Mouse (Mus musculus) neural tube, embryonic 13.5 days (tissue): ENCODE data around the gene Slc7a1. TPM values are rescaled to one million over a fixed set of nuclear protein-coding genes. Genes with fewer than 3 reads are reported as not detected.
A peak's percentile ranks its signal among the peaks of the same experiment; 100 is the strongest.

Experiments
- ATAC-seq: fragments of 200-750 bp; cut with Nextera tagmentation; 2 replicates; pipeline ENCODE4 v1.8.0; 2017; ENCODE audit warnings: low read depth, mild to moderate bottlenecking, moderate TSS enrichment, moderate library complexity
- H3K27ac ChIP-seq: fragments of 300-500 bp; sonication (generic); replicated peaks from 2 replicates; pipeline ENCODE4 v1.5.1; 2015; ENCODE audit warnings: moderate library complexity, mild to moderate bottlenecking, inconsistent platforms
- H3K27me3 ChIP-seq: fragments of 300-500 bp; sonication (generic); 2 replicates; pipeline ENCODE4 v1.6.1; 2015; ENCODE audit warnings: mild to moderate bottlenecking, inconsistent platforms
- H3K36me3 ChIP-seq: fragments of 300-500 bp; sonication (generic); 2 replicates; pipeline ENCODE4 v1.6.1; 2015; ENCODE audit warnings: mild to moderate bottlenecking, inconsistent platforms
- H3K4me1 ChIP-seq: fragments of 300-500 bp; sonication (generic); replicated peaks from 2 replicates; pipeline ENCODE4 v1.6.1; 2015; ENCODE audit warnings: inconsistent platforms
- H3K4me2 ChIP-seq: fragments of 300-500 bp; sonication (generic); 2 replicates; pipeline ENCODE4 v1.6.1; 2015; ENCODE audit warnings: inconsistent platforms, mild to moderate bottlenecking, moderate library complexity
- H3K4me3 ChIP-seq: fragments of 300-500 bp; sonication (generic); 2 replicates; pipeline ENCODE4 v1.5.1; 2015; ENCODE audit warnings: mild to moderate bottlenecking, inconsistent platforms
- H3K9ac ChIP-seq: fragments of 300-500 bp; sonication (generic); 2 replicates; pipeline ENCODE4 v1.6.1; 2015; ENCODE audit warnings: moderate library complexity, mild to moderate bottlenecking, inconsistent platforms
- H3K9me3 ChIP-seq: fragments of 300-500 bp; sonication (generic); 2 replicates; pipeline ENCODE4 v1.6.1; 2016; ENCODE audit warnings: inconsistent platforms
- WGBS: fragments of 180-500 bp; shearing (Covaris S2); methylation state at CpG from one replicate; pipeline ENCODE4 v1.1.7; 2015; 5-methylcytosine and 5-hydroxymethylcytosine counted together
- polyA plus RNA-seq: library from polyadenylated mRNA; unstranded; fragments of >200 nt; fragmentation: Nextera tagmentation; extraction: Ambion mirVana; gene quantifications from 2 replicates; pipeline ENCODE4 v1.2.1, GENCODE M21; 2015

Gene Slc7a1
- polyA plus RNA-seq, 1 experiment from 2014 or later: 31.8 TPM

DNA sequence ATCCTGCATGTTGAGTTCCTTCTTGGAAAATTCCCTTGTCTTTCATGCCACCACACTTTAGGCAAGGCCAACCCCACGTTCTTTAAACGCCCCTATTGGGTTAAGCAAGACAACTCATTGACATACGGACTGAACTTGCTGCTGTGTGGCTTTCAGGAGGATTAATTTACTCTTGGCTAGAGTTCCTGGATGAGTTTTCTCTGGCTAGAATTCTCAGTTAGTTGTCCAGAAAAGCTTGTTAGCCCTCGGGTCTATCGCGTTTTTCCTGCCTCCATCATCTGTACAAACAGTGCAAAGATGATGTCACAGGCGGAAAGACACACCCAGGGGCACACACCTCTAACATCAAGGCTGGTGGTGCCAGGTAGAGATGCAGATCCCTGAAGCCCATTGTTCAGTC is 14.5 kb upstream of the Slc7a1 start:
- 69% methylated on average over 7 of the region's 7 CpGs for WGBS
- no peak overlapping the region for H3K4me3 ChIP-seq
- H3K27ac ChIP-seq: no peak overlapping the region
- no peak overlapping the region for H3K4me2 ChIP-seq
- no peaks in the 10 kb centered on the region for H3K36me3 ChIP-seq
- no peaks in the 10 kb centered on the region for H3K27me3 ChIP-seq
- no peak overlapping the region for H3K9ac ChIP-seq
- H3K4me1 ChIP-seq: no peaks in the 10 kb centered on the region
- 0 out of 2 replicates have a peak, but pooled peaks cover 4% of the 10 kb centered on the region for H3K9me3 ChIP-seq
- no peak for ATAC-seq

DNA sequence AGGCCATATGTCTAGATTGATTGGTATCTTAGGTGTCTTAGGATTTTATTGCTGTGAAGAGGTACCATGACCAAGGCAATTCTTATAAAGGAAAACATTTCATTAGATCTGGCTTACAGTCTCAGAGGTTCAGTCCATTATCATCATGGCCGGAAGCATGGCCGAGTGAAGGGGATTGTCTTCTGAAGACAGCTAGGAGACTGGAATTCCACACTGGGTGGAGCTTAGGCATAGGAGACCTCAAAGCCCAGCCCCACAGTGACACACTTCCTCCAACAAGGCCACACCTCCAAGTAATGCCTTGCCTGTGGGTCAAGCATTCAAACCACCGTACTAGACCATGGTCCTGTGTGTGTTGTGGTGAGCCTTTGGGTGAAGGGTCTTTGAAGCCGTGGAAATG is 12.8 kb upstream of the Slc7a1 start:
- H3K27me3 ChIP-seq: no peaks in the 10 kb centered on the region
- ATAC-seq: no peak
- H3K27ac ChIP-seq: no peak overlapping the region
- H3K4me2 ChIP-seq: no peak overlapping the region
- H3K4me3 ChIP-seq: no peak overlapping the region
- H3K9ac ChIP-seq: no peak overlapping the region
- H3K36me3 ChIP-seq: no peaks in the 10 kb centered on the region
- no peaks in the 10 kb centered on the region for H3K4me1 ChIP-seq
- WGBS: 93% methylated on average over 4 of the region's 4 CpGs
- H3K9me3 ChIP-seq: 0 out of 2 replicates have a peak, but pooled peaks cover under 1% of the 10 kb centered on the region

DNA sequence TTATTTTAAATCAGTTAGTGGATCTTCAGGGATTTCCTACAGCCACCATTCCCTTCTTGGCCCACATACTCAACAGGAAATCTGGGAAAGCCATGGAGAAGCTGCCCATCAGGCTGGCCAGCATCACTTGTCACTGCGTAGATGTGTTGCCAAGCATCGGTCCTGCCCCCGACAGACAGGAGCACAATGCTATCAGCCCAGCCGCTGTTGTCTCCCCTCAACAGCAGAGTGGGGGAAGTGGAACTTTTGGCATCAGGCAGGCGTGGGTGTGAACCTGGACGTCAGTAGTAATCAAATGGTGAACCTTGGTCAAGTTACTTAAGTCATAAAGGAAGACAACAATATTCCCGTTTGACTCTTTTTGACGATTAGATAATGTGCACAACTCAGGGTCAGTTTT is 9.8 kb upstream of the Slc7a1 start:
- no peak overlapping the region for H3K4me2 ChIP-seq
- H3K9me3 ChIP-seq: no peaks in the 10 kb centered on the region; the same call in 1 of the 2 replicates
- H3K4me3 ChIP-seq: no peak overlapping the region
- no peak overlapping the region for H3K27ac ChIP-seq
- H3K4me1 ChIP-seq: no peaks in the 10 kb centered on the region
- H3K27me3 ChIP-seq: no peaks in the 10 kb centered on the region
- no peak overlapping the region for H3K9ac ChIP-seq
- H3K36me3 ChIP-seq: no peaks in the 10 kb centered on the region
- WGBS: 90% methylated on average over 8 of the region's 8 CpGs
- no peak for ATAC-seq

DNA sequence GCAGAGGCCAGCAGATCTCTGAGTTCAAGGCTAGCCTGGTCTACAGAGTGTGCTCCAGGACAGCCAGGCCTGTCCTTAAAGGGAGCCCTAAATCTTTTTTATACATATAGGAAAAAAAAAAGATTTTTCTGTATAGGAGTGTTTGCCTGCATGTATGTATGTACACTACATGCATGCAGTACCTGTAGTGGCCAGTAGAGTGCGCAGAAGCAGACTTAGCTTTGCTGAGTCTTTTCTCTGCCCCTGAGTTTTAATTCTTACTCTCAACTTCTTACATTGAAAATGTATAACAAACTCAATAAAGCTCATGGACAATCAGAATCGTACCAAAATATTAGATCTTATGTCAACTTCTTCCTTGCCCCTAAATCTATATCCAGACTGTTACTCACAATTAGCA is 7.2 kb upstream of the Slc7a1 start:
- H3K9ac ChIP-seq: no peak overlapping the region
- no peaks in the 10 kb centered on the region; the same call in 1 of the 2 replicates for H3K9me3 ChIP-seq
- H3K36me3 ChIP-seq: no peaks in the 10 kb centered on the region
- no peak overlapping the region for H3K4me3 ChIP-seq
- no peak for ATAC-seq
- H3K27me3 ChIP-seq: no peaks in the 10 kb centered on the region
- no peaks in the 10 kb centered on the region for H3K4me1 ChIP-seq
- no peak overlapping the region for H3K4me2 ChIP-seq
- WGBS: 99% methylated on average over 2 of the region's 2 CpGs
- no peak overlapping the region for H3K27ac ChIP-seq

DNA sequence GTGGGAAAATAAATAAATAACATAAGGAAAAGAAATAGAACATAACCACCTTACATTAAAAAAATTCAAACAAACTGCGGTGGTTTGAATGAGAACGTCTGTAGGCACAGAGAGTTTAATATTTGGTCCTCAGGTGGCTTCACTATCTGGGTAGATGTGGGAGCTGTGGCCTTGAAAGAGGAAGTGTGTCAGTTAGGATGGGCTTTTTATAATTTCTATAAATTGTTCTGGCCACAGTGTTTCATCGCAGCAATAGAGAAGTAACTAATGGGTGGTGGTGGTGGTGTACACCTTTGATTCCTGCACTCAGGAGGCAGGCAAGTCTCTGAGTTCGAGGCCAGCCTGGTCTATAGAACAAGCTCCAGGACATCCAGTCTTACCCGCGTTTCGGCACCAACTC is 4.8 kb upstream of the Slc7a1 start:
- H3K4me2 ChIP-seq: no peak overlapping the region
- WGBS: 91% methylated on average over 7 of the region's 7 CpGs
- no peaks in the 10 kb centered on the region for H3K27me3 ChIP-seq
- no peak overlapping the region for H3K27ac ChIP-seq
- no peak overlapping the region for H3K9ac ChIP-seq
- no peak overlapping the region for H3K4me3 ChIP-seq
- H3K9me3 ChIP-seq: no peaks in the 10 kb centered on the region; the same call in 1 of the 2 replicates
- H3K4me1 ChIP-seq: peaks cover 4% of the 10 kb centered on the region; the same call in 1 of the 2 replicates
- ATAC-seq: no peak
- no peaks in the 10 kb centered on the region for H3K36me3 ChIP-seq

DNA sequence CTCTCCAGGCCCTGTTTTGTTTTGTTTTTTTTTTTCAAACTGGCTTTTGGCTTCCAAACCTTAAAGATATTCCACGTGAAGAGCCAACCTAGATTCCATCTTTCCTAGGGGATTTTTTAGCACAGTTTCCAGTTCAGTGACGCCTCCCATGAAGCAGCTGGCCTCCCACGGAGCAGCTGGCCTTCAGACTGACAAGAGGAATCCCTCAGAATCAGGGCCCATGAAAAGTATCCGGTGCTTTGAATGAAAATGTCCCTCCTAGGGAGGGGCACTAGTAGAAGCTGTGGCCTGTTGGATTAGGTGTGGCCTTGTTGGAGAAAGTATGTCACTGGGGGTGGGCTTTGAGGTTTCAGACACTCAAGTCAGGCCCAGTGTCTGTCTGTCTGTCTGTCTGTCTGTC is 2.9 kb upstream of the Slc7a1 start:
- Histone ChIP-seq H3K9ac (no peak overlapping the region), H3K4me3 (no peak overlapping the region), H3K9me3 (no peaks in the 10 kb centered on the region; the same call in 1 of the 2 replicates), H3K27ac (no peak overlapping the region), H3K4me2 (no peak overlapping the region), H3K27me3 (no peaks in the 10 kb centered on the region), H3K4me1 (peaks cover 16% of the 10 kb centered on the region), H3K36me3 (no peaks in the 10 kb centered on the region)
- ATAC-seq: no peak
- WGBS: 64% methylated on average over 4 of the region's 4 CpGs

DNA sequence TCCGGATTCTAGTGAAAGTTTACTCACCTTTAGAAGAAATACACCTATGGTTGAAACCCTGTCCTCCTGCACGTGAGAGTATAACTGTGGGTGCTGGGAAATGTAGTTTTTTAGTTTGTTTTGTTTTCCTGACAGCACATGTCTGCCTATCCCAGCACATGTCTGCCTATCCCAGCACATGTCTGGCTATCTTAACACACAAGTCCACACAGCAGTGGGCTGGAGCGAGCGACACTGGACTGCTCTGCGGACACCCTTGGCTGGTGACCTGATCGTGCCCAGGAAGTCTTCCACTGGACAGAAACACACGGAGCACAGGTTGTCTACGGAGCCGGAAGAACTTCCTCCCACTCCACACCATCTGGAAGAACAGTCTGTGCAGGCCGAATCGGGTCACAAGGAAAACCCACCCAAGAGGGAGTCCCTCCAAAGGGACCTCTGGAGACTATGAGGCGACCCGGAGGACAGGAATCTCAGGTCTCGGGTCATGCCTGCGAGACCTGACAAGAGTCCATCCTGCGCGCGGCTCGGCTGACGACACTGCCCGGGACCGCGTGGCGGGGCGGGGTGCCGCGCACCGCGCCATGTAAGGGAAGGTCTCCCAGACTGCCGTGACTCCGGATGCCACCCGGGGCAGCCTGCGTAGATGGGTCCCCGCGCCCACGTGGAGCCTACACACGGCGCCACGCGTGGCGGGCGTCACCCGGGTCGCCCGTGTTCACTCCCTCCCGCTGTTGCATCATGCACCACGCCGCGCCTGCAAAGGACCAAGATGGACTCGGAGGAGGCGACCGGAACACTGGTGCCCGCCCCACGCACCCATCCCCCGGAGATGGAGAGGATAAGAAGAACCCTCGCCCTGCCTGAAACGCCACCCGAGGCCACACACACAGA is 691 bp downstream of the Slc7a1 start:
- H3K4me1 ChIP-seq: peaks cover 19% of the 10 kb centered on the region
- 3% methylated on average over 58 of the region's 58 CpGs for WGBS
- H3K36me3 ChIP-seq: no peaks in the 10 kb centered on the region
- no peaks in the 10 kb centered on the region for H3K9me3 ChIP-seq
- peak overlapping the region; percentile 63 for H3K4me3 ChIP-seq
- H3K9ac ChIP-seq: peak overlapping the region; percentile 81
- ATAC-seq: peak; percentile 87
- H3K4me2 ChIP-seq: peak overlapping the region; percentile 92
- peak overlapping the region; percentile 68 for H3K27ac ChIP-seq
- no peaks in the 10 kb centered on the region for H3K27me3 ChIP-seq

DNA sequence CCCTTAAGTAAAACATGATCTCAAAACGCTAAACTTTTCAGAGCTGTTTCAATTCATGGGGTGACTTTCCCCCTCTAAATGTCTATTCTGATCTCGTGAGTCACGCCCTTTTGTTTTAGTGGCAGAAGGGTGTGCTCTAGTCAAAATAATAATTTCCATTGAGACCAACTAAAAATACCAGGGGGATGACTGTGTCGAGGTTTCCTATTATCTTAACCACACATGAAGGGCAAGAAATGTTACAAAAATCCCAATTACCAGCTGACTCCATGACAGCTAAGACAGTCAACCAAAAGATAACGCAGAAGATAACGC is 1.3 kb downstream of the Slc7a1 start:
- WGBS: 55% methylated on average over 6 of the region's 6 CpGs
- Histone ChIP-seq H3K36me3 (no peaks in the 10 kb centered on the region), H3K9me3 (no peaks in the 10 kb centered on the region), H3K27ac (no peak overlapping the region), H3K4me3 (peak overlapping the region; percentile 63), H3K4me2 (peak overlapping the region; percentile 92), H3K4me1 (peaks cover 19% of the 10 kb centered on the region), H3K27me3 (no peaks in the 10 kb centered on the region), H3K9ac (peak overlapping the region; percentile 81; the same call in 1 of the 2 replicates)
- no peak for ATAC-seq

DNA sequence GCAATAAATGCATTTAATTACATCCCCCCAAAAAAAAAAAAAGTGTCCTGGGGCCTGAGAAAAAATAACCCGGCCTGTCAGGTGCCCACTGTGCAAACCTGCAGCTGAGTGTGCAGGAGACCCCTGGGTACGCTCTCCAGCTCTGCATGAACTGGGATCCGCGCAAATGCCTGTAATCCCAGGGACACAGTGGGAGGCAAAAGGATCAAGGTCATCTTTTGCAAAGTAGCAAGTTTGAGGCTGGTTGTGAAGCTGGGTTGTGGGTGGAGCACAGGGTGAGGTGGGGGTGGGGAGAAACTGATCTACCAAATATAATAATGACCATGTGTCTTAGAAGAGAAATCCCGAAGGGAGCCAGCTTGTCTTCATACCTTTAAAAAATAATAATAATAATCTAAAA is 1.8 kb downstream of the Slc7a1 start:
- no peaks in the 10 kb centered on the region for H3K36me3 ChIP-seq
- peak overlapping the region; percentile 92 for H3K4me2 ChIP-seq
- no peaks in the 10 kb centered on the region for H3K9me3 ChIP-seq
- 66% methylated on average over 5 of the region's 5 CpGs for WGBS
- no peak overlapping the region for H3K27ac ChIP-seq
- H3K4me1 ChIP-seq: peaks cover 19% of the 10 kb centered on the region
- no peak for ATAC-seq
- 0 out of 2 replicates have a peak overlapping the region, but pooled peaks have one; percentile 9 for H3K9ac ChIP-seq
- no peak overlapping the region for H3K4me3 ChIP-seq
- H3K27me3 ChIP-seq: no peaks in the 10 kb centered on the region

DNA sequence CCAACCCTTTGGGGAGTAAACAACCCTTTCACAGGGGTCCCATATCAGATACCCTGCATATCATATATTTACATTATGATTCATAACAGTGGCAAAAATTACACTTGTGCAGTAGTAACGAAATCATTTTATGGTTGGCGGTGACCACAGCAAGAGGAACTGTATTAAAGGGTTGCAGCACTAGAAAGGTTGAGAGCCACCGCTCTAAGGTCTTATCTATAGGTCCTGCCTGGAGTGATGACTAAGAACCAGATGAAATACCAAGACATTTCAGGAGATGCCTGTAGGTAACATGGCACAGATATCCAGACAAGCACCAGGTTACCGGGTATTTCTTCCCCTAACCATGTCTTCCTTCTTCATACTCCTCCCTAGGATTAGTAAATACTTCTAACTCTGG is 2.3 kb downstream of the Slc7a1 start:
- Histone ChIP-seq H3K4me2 (peak overlapping the region; percentile 92), H3K27me3 (no peaks in the 10 kb centered on the region), H3K4me3 (no peak overlapping the region), H3K36me3 (no peaks in the 10 kb centered on the region), H3K9me3 (no peaks in the 10 kb centered on the region), H3K4me1 (peaks cover 19% of the 10 kb centered on the region), H3K27ac (no peak overlapping the region), H3K9ac (0 out of 2 replicates have a peak overlapping the region, but pooled peaks have one; percentile 9)
- no peak for ATAC-seq
- WGBS: 94% methylated on average over 4 of the region's 4 CpGs

DNA sequence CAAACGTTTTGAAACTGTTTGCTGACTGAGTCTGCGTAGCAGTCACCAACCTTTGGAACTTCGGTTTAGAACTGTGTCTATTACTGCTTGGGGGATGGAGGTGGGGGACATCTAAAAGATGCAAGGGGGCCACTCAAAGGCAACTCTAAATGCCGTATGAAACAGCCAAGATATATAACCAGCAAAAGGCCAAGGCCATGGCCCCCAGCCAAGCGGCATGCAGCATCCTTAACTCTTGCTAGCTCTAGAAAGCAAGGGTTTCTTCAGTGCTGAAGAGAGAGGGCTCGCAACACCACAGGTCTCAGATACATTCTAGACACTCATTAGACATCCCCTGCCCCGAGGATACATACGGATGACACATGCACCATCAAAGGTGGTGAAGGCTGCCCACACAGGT is 6.4 kb downstream of the Slc7a1 start:
- H3K9ac ChIP-seq: no peak overlapping the region
- no peaks in the 10 kb centered on the region for H3K27me3 ChIP-seq
- ATAC-seq: no peak
- no peaks in the 10 kb centered on the region for H3K9me3 ChIP-seq
- H3K4me2 ChIP-seq: no peak overlapping the region
- H3K36me3 ChIP-seq: no peaks in the 10 kb centered on the region
- H3K4me3 ChIP-seq: no peak overlapping the region
- H3K4me1 ChIP-seq: peaks cover 8% of the 10 kb centered on the region
- WGBS: 84% methylated on average over 8 of the region's 8 CpGs
- no peak overlapping the region for H3K27ac ChIP-seq

DNA sequence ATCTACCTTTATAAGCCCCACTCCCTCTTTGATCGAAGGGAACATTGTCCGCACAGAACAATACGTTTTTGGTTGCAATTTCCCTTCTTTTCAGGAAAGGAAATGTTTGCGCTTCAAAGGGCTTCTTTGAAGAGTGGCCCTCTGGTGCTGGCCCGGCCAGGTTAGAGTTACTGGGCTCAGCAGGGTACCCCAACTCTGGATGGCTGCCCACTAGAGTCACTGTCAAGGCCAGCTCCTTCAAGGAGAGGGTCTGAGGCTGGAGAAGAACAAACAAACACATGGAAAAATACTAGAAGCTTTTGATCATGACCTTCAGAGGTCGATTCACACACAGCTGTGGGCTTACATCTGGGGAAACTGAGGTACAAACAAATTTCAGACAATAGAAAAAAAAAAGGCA is 6.9 kb downstream of the Slc7a1 start:
- WGBS: 78% methylated on average over 6 of the region's 6 CpGs
- Histone ChIP-seq H3K9me3 (no peaks in the 10 kb centered on the region), H3K9ac (no peak overlapping the region), H3K27ac (no peak overlapping the region), H3K4me3 (no peak overlapping the region), H3K4me2 (no peak overlapping the region), H3K36me3 (no peaks in the 10 kb centered on the region), H3K4me1 (peaks cover 4% of the 10 kb centered on the region; the same call in 1 of the 2 replicates), H3K27me3 (no peaks in the 10 kb centered on the region)
- no peak for ATAC-seq
